Mouse (Mus musculus): ENCODE data around the gene Ralgds. TPM values are rescaled to one million over a fixed set of nuclear protein-coding genes. Genes with fewer than 3 reads are reported as not detected.
"Not testable (repeated sequence)": the region's sequence is repeated elsewhere in the genome, so short reads cannot be mapped to it uniquely, and the experiment has no call there.

Ralgds gene
- total and polyA plus RNA-seq, 2 experiments from 2014 or later: 12.2 to 34.9 TPM

- peaks cover 27% of the 10 kb centered on the region for H3K36me3 ChIP-seq (replicated peaks; ENCODE audit: control insufficient read depth, insufficient read depth, low read length)
- peak overlapping the region; percentile 76 for H3K4me2 ChIP-seq (ENCODE audit: low read depth, low read length)
- H3K4me3 ChIP-seq (ENCODE audit: low read depth, low read length): peak overlapping the region; percentile 87
- H3K27ac ChIP-seq (ENCODE audit: low read depth): peak overlapping the region; percentile 54; the same call in 1 of the 2 replicates
- no peaks in the 10 kb centered on the region; the same call in 1 of the 2 replicates for H3K9me3 ChIP-seq (replicated peaks; ENCODE audit: control insufficient read depth, low read length)
- H3K4me1 ChIP-seq (ENCODE audit: control insufficient read depth, insufficient read depth): peaks cover 6% of the 10 kb centered on the region; the same call in 1 of the 2 replicates
- peak overlapping the region; percentile 91 for H3K9ac ChIP-seq (replicated peaks; ENCODE audit: low read depth, low read length)
- 51% methylated on average over 18 of the region's 18 CpGs for WGBS
- ATAC-seq (ENCODE audit: insufficient read depth, low read depth) (no peak), DNase-seq (ENCODE audit: low spot score) (no peak)
- TF ChIP-seq EP300 (IDR thresholded peaks at IDR 0.05; ENCODE audit: low read depth) (no peak), CTCF (IDR thresholded peaks at IDR 0.05; ENCODE audit: low read depth) (no peak)
- 0 out of 2 replicates have a peak, but pooled peaks cover 4% of the 10 kb centered on the region for H3K27me3 ChIP-seq (ENCODE audit: control insufficient read depth, insufficient read depth, low read length)
Observed at GRCm38 (mm10) chr2:28468486-28469225, 44.3 kb upstream of the Ralgds start.

- DNase-seq (ENCODE audit: low spot score) (no peak), ATAC-seq (ENCODE audit: insufficient read depth, low read depth) (no peak)
- H3K4me2 ChIP-seq (ENCODE audit: low read depth, low read length): no peak overlapping the region
- H3K9me3 ChIP-seq (replicated peaks; ENCODE audit: control insufficient read depth, low read length): no peaks in the 10 kb centered on the region; the same call in 1 of the 2 replicates
- peaks cover 27% of the 10 kb centered on the region for H3K36me3 ChIP-seq (replicated peaks; ENCODE audit: control insufficient read depth, insufficient read depth, low read length)
- TF ChIP-seq EP300 (IDR thresholded peaks at IDR 0.05; ENCODE audit: low read depth) (no peak), CTCF (IDR thresholded peaks at IDR 0.05; ENCODE audit: low read depth) (no peak)
- peaks cover 6% of the 10 kb centered on the region; the same call in 1 of the 2 replicates for H3K4me1 ChIP-seq (ENCODE audit: control insufficient read depth, insufficient read depth)
- H3K4me3 ChIP-seq (ENCODE audit: low read depth, low read length): no peak overlapping the region
- no peak overlapping the region for H3K27ac ChIP-seq (ENCODE audit: low read depth)
- no peaks in the 10 kb centered on the region for H3K27me3 ChIP-seq (ENCODE audit: control insufficient read depth, insufficient read depth, low read length)
- WGBS: 95% methylated on average over 14 of the region's 14 CpGs
- H3K9ac ChIP-seq (replicated peaks; ENCODE audit: low read depth, low read length): no peak overlapping the region
Observed at GRCm38 (mm10) chr2:28469461-28469860, 43.5 kb upstream of the Ralgds start.

GRCm38 (mm10) chr2:28470591-28470990 lies 42.3 kb upstream of the Ralgds start:
- ATAC-seq (ENCODE audit: insufficient read depth, low read depth): no peak

GRCm38 (mm10) chr2:28472011-28472410 lies 40.9 kb upstream of the Ralgds start:
- not testable (repeated sequence) for H3K27me3 ChIP-seq (ENCODE audit: control insufficient read depth, insufficient read depth, low read length); DNase-seq (ENCODE audit: low spot score); H3K9ac ChIP-seq (replicated peaks; ENCODE audit: low read depth, low read length); H3K27ac ChIP-seq (ENCODE audit: low read depth); H3K4me2 ChIP-seq (ENCODE audit: low read depth, low read length); ATAC-seq (ENCODE audit: insufficient read depth, low read depth); H3K4me3 ChIP-seq (ENCODE audit: low read depth, low read length); H3K9me3 ChIP-seq (replicated peaks; ENCODE audit: control insufficient read depth, low read length); H3K4me1 ChIP-seq (ENCODE audit: control insufficient read depth, insufficient read depth)
- H3K36me3 ChIP-seq (replicated peaks; ENCODE audit: control insufficient read depth, insufficient read depth, low read length): peaks cover 27% of the 10 kb centered on the region
- WGBS: 88% methylated on average over 8 of the region's 8 CpGs

More at GRCm38 (mm10) chr2:28470591-28470990, 42.3 kb upstream of the Ralgds start:
- TF ChIP-seq CTCF (IDR thresholded peaks at IDR 0.05; ENCODE audit: low read depth): no peak
- no peak for TF ChIP-seq EP300 (IDR thresholded peaks at IDR 0.05; ENCODE audit: low read depth)
- Histone ChIP-seq H3K4me1 (ENCODE audit: control insufficient read depth, insufficient read depth) (peaks cover 6% of the 10 kb centered on the region; the same call in 1 of the 2 replicates), H3K27me3 (ENCODE audit: control insufficient read depth, insufficient read depth, low read length) (no peaks in the 10 kb centered on the region), H3K4me3 (ENCODE audit: low read depth, low read length) (no peak overlapping the region), H3K4me2 (ENCODE audit: low read depth, low read length) (no peak overlapping the region), H3K36me3 (replicated peaks; ENCODE audit: control insufficient read depth, insufficient read depth, low read length) (peaks cover 27% of the 10 kb centered on the region), H3K27ac (ENCODE audit: low read depth) (no peak overlapping the region), H3K9ac (replicated peaks; ENCODE audit: low read depth, low read length) (no peak overlapping the region), H3K9me3 (replicated peaks; ENCODE audit: control insufficient read depth, low read length) (no peaks in the 10 kb centered on the region; the same call in 1 of the 2 replicates)
- no peak for DNase-seq (ENCODE audit: low spot score)
- 96% methylated on average over 2 of the region's 2 CpGs for WGBS

- ATAC-seq (ENCODE audit: insufficient read depth, low read depth); H3K9ac ChIP-seq (replicated peaks; ENCODE audit: low read depth, low read length); H3K4me2 ChIP-seq (ENCODE audit: low read depth, low read length); H3K4me1 ChIP-seq (ENCODE audit: control insufficient read depth, insufficient read depth); H3K4me3 ChIP-seq (ENCODE audit: low read depth, low read length); H3K27ac ChIP-seq (ENCODE audit: low read depth); H3K9me3 ChIP-seq (replicated peaks; ENCODE audit: control insufficient read depth, low read length); H3K27me3 ChIP-seq (ENCODE audit: control insufficient read depth, insufficient read depth, low read length); H3K36me3 ChIP-seq (replicated peaks; ENCODE audit: control insufficient read depth, insufficient read depth, low read length); DNase-seq (ENCODE audit: low spot score): not testable (repeated sequence)
- WGBS: 89% methylated on average over 5 of the region's 5 CpGs
Observed at GRCm38 (mm10) chr2:28477993-28478392, 34.9 kb upstream of the Ralgds start.
